Mouse (Mus musculus): ENCODE results near the gene Tnmd. TPM values are rescaled to one million over a fixed set of nuclear protein-coding genes. Genes with fewer than 3 reads are reported as not detected.

The Tnmd gene
- 0.85 and 1.2 TPM in 2 replicates for polyA plus RNA-seq (2015; fragmentation: Nextera tagmentation; extraction: Ambion mirVana)

GRCm38 (mm10) chrX:133850680-133851079 is at the start of gene Tnmd:
TSS of gene Tnmd (plus strand) at chrX:133850980.
- Histone ChIP-seq H3K4me1 (replicated peaks) (no peaks in the 10 kb centered on the region), H3K4me3 (no peak within 1 kb of the TSS), H3K27ac (replicated peaks) (no peak within 1 kb of the TSS), H3K9me3 (no peaks in the 10 kb centered on the region), H3K4me2 (no peak within 1 kb of the TSS), H3K9ac (no peak within 1 kb of the TSS), H3K27me3 (no peaks in the 10 kb centered on the region), H3K36me3 (no peaks in the 10 kb centered on the region)
- no peak for ATAC-seq (ENCODE audit: low FRiP score, low read depth)
- WGBS, result 86% methylated on average over 5 of the region's 5 CpGs

GRCm38 (mm10) chrX:133853637-133854036 is 2.9 kb downstream of the Tnmd start:
- Histone ChIP-seq H3K36me3 (no peaks in the 10 kb centered on the region), H3K9ac (no peak overlapping the region), H3K27me3 (no peaks in the 10 kb centered on the region), H3K4me3 (no peak overlapping the region), H3K4me1 (replicated peaks) (no peaks in the 10 kb centered on the region), H3K9me3 (no peaks in the 10 kb centered on the region), H3K27ac (replicated peaks) (no peak overlapping the region), H3K4me2 (no peak overlapping the region)
- ATAC-seq (ENCODE audit: low FRiP score, low read depth), result no peak
- 99% methylated on average over 4 of the region's 4 CpGs for WGBS

GRCm38 (mm10) chrX:133869743-133870142 is 19.0 kb downstream of the Tnmd start:
- Histone ChIP-seq H3K9me3 (no peaks in the 10 kb centered on the region), H3K27me3 (no peaks in the 10 kb centered on the region), H3K9ac (no peak overlapping the region), H3K4me1 (replicated peaks) (no peaks in the 10 kb centered on the region), H3K4me2 (no peak overlapping the region), H3K4me3 (no peak overlapping the region), H3K27ac (replicated peaks) (no peak overlapping the region), H3K36me3 (no peaks in the 10 kb centered on the region)
- ATAC-seq (ENCODE audit: low FRiP score, low read depth), result no peak
- WGBS, result 91% methylated on average over 6 of the region's 6 CpGs

- H3K9ac ChIP-seq, result no peak overlapping the region
- no peak overlapping the region for H3K4me2 ChIP-seq
- no peaks in the 10 kb centered on the region for H3K27me3 ChIP-seq
- H3K9me3 ChIP-seq, result no peaks in the 10 kb centered on the region
- H3K4me3 ChIP-seq, result no peak overlapping the region
- no peak for ATAC-seq (ENCODE audit: low FRiP score, low read depth)
- WGBS, result 94% methylated on average over 3 of the region's 3 CpGs
- no peak overlapping the region for H3K27ac ChIP-seq (replicated peaks)
- no peaks in the 10 kb centered on the region for H3K4me1 ChIP-seq (replicated peaks)
- H3K36me3 ChIP-seq, result peaks cover 12% of the 10 kb centered on the region; the same call in 1 of the 2 replicates
These were observed 36.5 kb downstream of the Tnmd start for GRCm38 (mm10) chrX:133887308-133887707.

- Histone ChIP-seq H3K9me3 (no peaks in the 10 kb centered on the region), H3K9ac (no peak overlapping the region), H3K36me3 (peaks cover 12% of the 10 kb centered on the region; the same call in 1 of the 2 replicates), H3K4me3 (no peak overlapping the region), H3K4me2 (no peak overlapping the region), H3K4me1 (replicated peaks) (no peaks in the 10 kb centered on the region), H3K27me3 (no peaks in the 10 kb centered on the region), H3K27ac (replicated peaks) (no peak overlapping the region)
- ATAC-seq (ENCODE audit: low FRiP score, low read depth), result no peak
- 89% methylated on average over 5 of the region's 5 CpGs for WGBS
These were observed 37.3 kb downstream of the Tnmd start for GRCm38 (mm10) chrX:133888111-133888510.

GRCm38 (mm10) chrX:133898014-133898542 is 47.3 kb downstream of the Tnmd start, which contains the start of gene Tspan6:
TSS of gene Tspan6 (minus strand) at chrX:133898429.
- WGBS, result 23% methylated on average over 33 of the region's 33 CpGs
- H3K9me3 ChIP-seq, result no peaks in the 10 kb centered on the region
- H3K4me3 ChIP-seq, result peak within 1 kb of the TSS; percentile 59
- H3K36me3 ChIP-seq, result peaks cover 15% of the 10 kb centered on the region
- peak within 1 kb of the TSS; percentile 55 for H3K4me2 ChIP-seq
- no peaks in the 10 kb centered on the region for H3K27me3 ChIP-seq
- H3K27ac ChIP-seq (replicated peaks), result peak within 1 kb of the TSS; percentile 79
- no peaks in the 10 kb centered on the region for H3K4me1 ChIP-seq (replicated peaks)
- peak within 1 kb of the TSS; percentile 73 for H3K9ac ChIP-seq
- ATAC-seq (ENCODE audit: low FRiP score, low read depth), result peak; percentile 97

GRCm38 (mm10) chrX:133908261-133908660 is 57.5 kb downstream of the Tnmd start, which contains the start of gene Srpx2:
TSS of gene Srpx2 (plus strand) at chrX:133908426.
- no peak for ATAC-seq (ENCODE audit: low FRiP score, low read depth)
- H3K4me2 ChIP-seq, result no peak within 1 kb of the TSS
- H3K9ac ChIP-seq, result no peak within 1 kb of the TSS
- H3K4me1 ChIP-seq (replicated peaks), result no peaks in the 10 kb centered on the region
- no peaks in the 10 kb centered on the region for H3K9me3 ChIP-seq
- WGBS, result 37% methylated on average over 3 of the region's 3 CpGs
- H3K27ac ChIP-seq (replicated peaks), result no peak within 1 kb of the TSS
- H3K27me3 ChIP-seq, result 0 out of 2 replicates have a peak, but pooled peaks cover 3% of the 10 kb centered on the region
- H3K36me3 ChIP-seq, result no peaks in the 10 kb centered on the region
- H3K4me3 ChIP-seq, result no peak within 1 kb of the TSS

- H3K4me3 ChIP-seq, result no peak overlapping the region
- no peaks in the 10 kb centered on the region for H3K36me3 ChIP-seq
- no peaks in the 10 kb centered on the region for H3K4me1 ChIP-seq (replicated peaks)
- H3K27ac ChIP-seq (replicated peaks), result no peak overlapping the region
- no peak for ATAC-seq (ENCODE audit: low FRiP score, low read depth)
- WGBS, result 34% methylated on average over 10 of the region's 10 CpGs
- no peak overlapping the region for H3K9ac ChIP-seq
- H3K9me3 ChIP-seq, result no peaks in the 10 kb centered on the region
- H3K27me3 ChIP-seq, result 0 out of 2 replicates have a peak, but pooled peaks cover 3% of the 10 kb centered on the region
- H3K4me2 ChIP-seq, result no peak overlapping the region
These were observed 60.8 kb downstream of the Tnmd start for GRCm38 (mm10) chrX:133911397-133912103.

DNA sequence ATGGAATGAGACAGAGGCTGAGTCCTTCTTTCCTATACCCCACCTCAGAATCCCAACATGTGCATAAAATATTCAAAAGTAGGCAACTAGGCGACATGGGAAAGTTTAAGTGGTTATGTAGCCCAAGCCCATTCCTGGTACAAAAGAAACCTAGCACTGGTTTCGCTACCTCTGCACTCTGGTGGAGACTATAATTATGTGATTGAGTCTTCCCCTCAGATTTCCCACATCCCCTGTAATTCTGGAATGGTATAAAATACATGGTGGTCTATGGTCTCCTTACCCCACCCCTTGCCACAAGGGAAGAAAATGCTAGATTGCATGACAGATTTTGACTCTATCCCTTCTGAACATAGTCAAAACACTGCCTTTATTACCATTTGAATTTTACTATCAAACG is 62.2 kb downstream of the Tnmd start:
- Histone ChIP-seq H3K27me3 (0 out of 2 replicates have a peak, but pooled peaks cover 3% of the 10 kb centered on the region), H3K4me2 (no peak overlapping the region), H3K9me3 (no peaks in the 10 kb centered on the region), H3K36me3 (no peaks in the 10 kb centered on the region), H3K4me3 (no peak overlapping the region), H3K27ac (replicated peaks) (no peak overlapping the region), H3K4me1 (replicated peaks) (no peaks in the 10 kb centered on the region), H3K9ac (no peak overlapping the region)
- 84% methylated on average over 3 of the region's 3 CpGs for WGBS
- ATAC-seq (ENCODE audit: low FRiP score, low read depth), result no peak

DNA sequence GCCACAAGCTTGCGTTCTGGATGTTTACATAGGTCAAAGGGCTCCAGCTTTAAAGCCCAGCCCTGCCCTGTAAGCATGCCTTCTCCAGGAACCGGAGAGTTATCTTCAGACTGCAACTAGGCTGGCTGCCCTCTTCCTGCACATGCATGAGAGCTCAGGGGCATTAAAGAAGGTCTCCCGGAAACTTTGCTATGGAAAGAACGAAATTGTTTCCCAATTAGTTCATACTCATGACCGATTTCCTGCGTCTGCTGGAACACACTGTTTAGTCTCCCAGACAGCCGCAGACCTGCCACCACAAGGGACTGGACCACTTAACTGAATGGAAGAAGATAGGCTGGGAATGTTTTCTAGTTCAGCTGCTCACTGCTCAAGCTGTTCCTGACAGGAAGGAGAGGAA is 63.4 kb downstream of the Tnmd start:
- Histone ChIP-seq H3K4me1 (replicated peaks) (no peaks in the 10 kb centered on the region), H3K27ac (replicated peaks) (no peak overlapping the region), H3K4me3 (no peak overlapping the region), H3K36me3 (no peaks in the 10 kb centered on the region), H3K4me2 (no peak overlapping the region), H3K9ac (no peak overlapping the region), H3K27me3 (0 out of 2 replicates have a peak, but pooled peaks cover 3% of the 10 kb centered on the region), H3K9me3 (no peaks in the 10 kb centered on the region)
- ATAC-seq (ENCODE audit: low FRiP score, low read depth), result no peak
- 72% methylated on average over 7 of the region's 7 CpGs for WGBS

All from hindbrain, embryonic 15.5 days (tissue).